Mouse (Mus musculus) frontal cortex, postnatal 36 days (tissue): ENCODE measurements around the gene Cnn3.

ENCODE experiments used
- DNase-seq, 2 experiments: peaks; one replicate each; pipeline ENCODE4 v3.0.0; 2022; ENCODE audit warnings: low spot score in 2 of 2

Gene Cnn3

GRCm38 (mm10) chr3:121425861-121426620, at the start of gene Cnn3:
Gene Cnn3 (plus strand): TSS chr3:121426497.
- DNase-seq: peak; percentile 66 to 75

GRCm38 (mm10) chr3:121378708-121379612, 47.3 kb upstream of the Cnn3 start:
- no peak for DNase-seq

- DNase-seq: no peak
Observed at GRCm38 (mm10) chr3:121379699-121380098, 46.6 kb upstream of the Cnn3 start.

- DNase-seq: no peak
Observed at GRCm38 (mm10) chr3:121387471-121388009, 38.8 kb upstream of the Cnn3 start.

- no peak for DNase-seq
Observed at GRCm38 (mm10) chr3:121389366-121389765, 36.9 kb upstream of the Cnn3 start.

GRCm38 (mm10) chr3:121389860-121390530, 36.3 kb upstream of the Cnn3 start:
- DNase-seq: peak; percentile 13 to 16

- DNase-seq: no peak
Observed at GRCm38 (mm10) chr3:121390724-121391123, 35.6 kb upstream of the Cnn3 start.

- DNase-seq: no peak
Observed at GRCm38 (mm10) chr3:121395588-121396295, 30.6 kb upstream of the Cnn3 start.

GRCm38 (mm10) chr3:121396561-121396960, 29.7 kb upstream of the Cnn3 start:
- DNase-seq: no peak

GRCm38 (mm10) chr3:121397007-121397406, 29.3 kb upstream of the Cnn3 start:
- no peak for DNase-seq

- DNase-seq: no peak
Observed at GRCm38 (mm10) chr3:121401384-121401783, 24.9 kb upstream of the Cnn3 start.

GRCm38 (mm10) chr3:121402096-121402495, 24.2 kb upstream of the Cnn3 start:
- no peak for DNase-seq

- DNase-seq: no peak
Observed at GRCm38 (mm10) chr3:121403449-121403848, 22.8 kb upstream of the Cnn3 start.

- DNase-seq: no peak
Observed at GRCm38 (mm10) chr3:121405101-121405500, 21.2 kb upstream of the Cnn3 start.

GRCm38 (mm10) chr3:121407417-121407816, 18.9 kb upstream of the Cnn3 start:
- DNase-seq: no peak

- DNase-seq: no peak
Observed at GRCm38 (mm10) chr3:121408386-121408785, 17.9 kb upstream of the Cnn3 start.

- DNase-seq: no peak
Observed at GRCm38 (mm10) chr3:121411450-121411849, 14.8 kb upstream of the Cnn3 start.

GRCm38 (mm10) chr3:121416171-121417154, 9.8 kb upstream of the Cnn3 start:
- DNase-seq: no peak

GRCm38 (mm10) chr3:121417379-121418250, 8.7 kb upstream of the Cnn3 start:
- no peak for DNase-seq
